Mouse (Mus musculus) liver, postnatal 0 days (tissue): ENCODE measurements at regions not wholly inside any gene's neighbourhood (a gene's known extent, or its start where the extent isn't known, plus 50 kb on each side); places are given as distances from the start of the nearest gene placed in this dataset.

Experiments
- CTCF ChIP-seq: sonication (generic); IDR thresholded peaks from 2 replicates; pipeline ENCODE4 v1.5.1; 2016; ENCODE audit warnings: antibody characterized with exemption, low read depth
- EP300 ChIP-seq: IDR thresholded peaks from 2 replicates; pipeline ENCODE4 v1.6.1; 2016; ENCODE audit warnings: antibody characterized with exemption, low read depth, mild to moderate bottlenecking

DNA sequence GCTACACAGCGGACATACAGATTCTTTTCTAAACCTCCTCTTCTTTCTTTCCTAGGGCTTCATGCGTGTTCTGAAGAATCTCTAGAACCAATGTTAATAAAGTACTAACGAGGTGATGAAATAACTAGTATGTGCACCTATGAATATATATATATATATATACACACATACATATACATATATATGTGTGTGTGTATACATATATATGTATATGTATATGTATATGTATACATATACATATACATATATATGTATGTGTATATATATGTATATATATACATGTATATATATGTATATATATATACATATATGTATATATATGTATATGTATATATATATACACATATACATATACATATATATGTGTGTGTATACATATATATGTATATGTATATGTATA lies 536.2 kb upstream of the Adgrl2 start:
- TF ChIP-seq CTCF (no peak), EP300 (no peak)
